In genomic region chr16:34262731-34263460, GRCm38 (mm10) we compare ENCODE assay signal across 8 mouse cellular contexts.
DNase-seq lines count a peak whose midpoint lies in the region; ATAC-seq and TF ChIP-seq lines count a peak whose summit lies in the region.

No protein-coding gene starts in this region.

- H3K4me3 ChIP-seq in ES-E14 (ENCODE audit: insufficient read depth in 1 of 2, low read depth in 1 of 2, low read length in 2 of 2, poor library complexity in 1 of 2, severe bottlenecking in 1 of 2), result peak overlapping the region; percentile 26 to 37; a peak in 3 of 4 replicates
- peak overlapping the region; percentile 16; the same call in 1 of the 2 replicates for H3K4me3 ChIP-seq in stomach, embryonic 14.5 days (ENCODE audit: low read depth, low read length)

- intact Hi-C loops in heart, postnatal 25 days (cut with DNase I), result no loop called here

- no peaks in the 10 kb centered on the region for H3K9me3 ChIP-seq in ES-E14 (ENCODE audit: control insufficient read depth, insufficient read depth, low read depth, low read length)
- no peaks in the 10 kb centered on the region for H3K9me3 ChIP-seq in stomach, embryonic 14.5 days (ENCODE audit: control insufficient read depth, low read depth, low read length)

- H3K4me1 ChIP-seq in ES-E14 (ENCODE audit: control insufficient read depth in 2 of 2, insufficient read depth in 2 of 2, low read length in 2 of 2, poor library complexity in 1 of 2), result peaks cover 0 to 6% of the 10 kb centered on the region in 2 experiments; a peak in 1 of 4 replicates
- H3K4me1 ChIP-seq in stomach, embryonic 14.5 days (ENCODE audit: control insufficient read depth, insufficient read depth, low read length), result peaks cover 16% of the 10 kb centered on the region

- no peaks in the 10 kb centered on the region for H3K36me3 ChIP-seq in ES-E14 (ENCODE audit: control insufficient read depth, insufficient read depth, low read length, poor library complexity, severe bottlenecking)
- no peaks in the 10 kb centered on the region for H3K36me3 ChIP-seq in stomach, embryonic 14.5 days (ENCODE audit: control insufficient read depth, insufficient read depth, low read length)

- peak overlapping the region; percentile 45; the same call in 1 of the 2 replicates for H3K9ac ChIP-seq in ES-E14 (ENCODE audit: insufficient read depth, low read depth, low read length, poor library complexity, severe bottlenecking)
- no peak overlapping the region for H3K9ac ChIP-seq in stomach, embryonic 14.5 days (replicated peaks; ENCODE audit: low read depth, low read length)

- no peak overlapping the region for H3K27ac ChIP-seq in ES-E14 (ENCODE audit: insufficient read depth, low read depth, low read length, poor library complexity, severe bottlenecking)
- no peak overlapping the region for H3K27ac ChIP-seq in stomach, embryonic 14.5 days (ENCODE audit: low read length)

- H3K4me2 ChIP-seq in stomach, embryonic 14.5 days (replicated peaks; ENCODE audit: low read depth, low read length), result peak overlapping the region; percentile 31

- WGBS in stomach, embryonic 14.5 days, result 34% methylated on average over 22 of the region's 22 CpGs

- in situ Hi-C loops in ES-E14 (cut with MboI; ENCODE audit: low sequenced_read_pairs in 2 of 2, unreplicated experiment in 2 of 2), result no loop called here

- DNase-seq in heart, adult 11 months, result peak; percentile 86
- DNase-seq in heart, postnatal 25 days (ENCODE audit: low spot score), result no peak
- DNase-seq in ES-E14 (ENCODE audit: low read depth, low spot score), result no peak
- peak; percentile 52 to 68 for DNase-seq in frontal cortex, postnatal 25 days (ENCODE audit: low spot score in 2 of 2)
- peak; percentile 57 to 59 for DNase-seq in layer of hippocampus, postnatal 10 days (ENCODE audit: low spot score in 2 of 2)
- DNase-seq in B cell, adult 2 months, result no peak

- H3K27me3 ChIP-seq in stomach, embryonic 14.5 days (ENCODE audit: control insufficient read depth, insufficient read depth, low read length), result no peaks in the 10 kb centered on the region

- peak; percentile 76 for ATAC-seq in stomach, embryonic 14.5 days (ENCODE audit: insufficient number of reproducible peaks, insufficient read depth, low FRiP score, low read depth)
- ATAC-seq in cerebellum, adult (ENCODE audit: insufficient number of reproducible peaks, low FRiP score, low TSS enrichment), result no peak

TF ChIP-seq in ES-E14, 5 proteins besides CTCF, POLR2A, EP300 and RAD21:
- TF ChIP-seq HCFC1 (IDR thresholded peaks at IDR 0.05; ENCODE audit: borderline replicate concordance, insufficient read depth, low read length), result no peak
- no peak for TF ChIP-seq ZC3H11A (IDR thresholded peaks at IDR 0.05; ENCODE audit: borderline replicate concordance, low read depth, low read length)
- no peak for TF ChIP-seq CHD2 (IDR thresholded peaks at IDR 0.05; ENCODE audit: low read depth, low read length)
- no peak for TF ChIP-seq MAFK (IDR thresholded peaks at IDR 0.05; ENCODE audit: insufficient read depth, low read depth, low read length)
- TF ChIP-seq ZNF384 (IDR thresholded peaks at IDR 0.05; ENCODE audit: low read depth, low read length), result no peak

Comparison
In these comparisons a context has a peak if more than half of its experiments do, and no peak if none do; other contexts are left out.
1. DNase-seq: peak in heart, adult 11 months (single experiment), frontal cortex, postnatal 25 days (2 of 2) and layer of hippocampus, postnatal 10 days (2 of 2); none in heart, postnatal 25 days (single experiment), ES-E14 (single experiment) and B cell, adult 2 months (0 of 2).